Mouse (Mus musculus) kidney, embryonic 15.5 days (tissue): Measurements from ENCODE around the gene Ovca2. TPM values are rescaled to one million over a fixed set of nuclear protein-coding genes. Genes with fewer than 3 reads are reported as not detected.
"Not testable (repeated sequence)": the region's sequence is repeated elsewhere in the genome, so short reads cannot be mapped to it uniquely, and the experiment has no call there.

Experiments used
- ATAC-seq: fragments of 200-750 bp; cut with Nextera tagmentation; replicated peaks from 2 replicates; pipeline ENCODE4 v1.8.0; 2017; ENCODE audit warnings: moderate TSS enrichment; ENCODE audit not compliant: low FRiP score
- H3K27ac ChIP-seq: fragments of 300-500 bp; sonication (generic); 2 replicates; pipeline ENCODE4 v1.5.1; 2015; ENCODE audit warnings: mild to moderate bottlenecking, inconsistent platforms
- H3K27me3 ChIP-seq: fragments of 300-500 bp; sonication (generic); 2 replicates; pipeline ENCODE4 v1.6.1; 2015; ENCODE audit warnings: inconsistent platforms
- H3K36me3 ChIP-seq: fragments of 300-500 bp; sonication (generic); 2 replicates; pipeline ENCODE4 v1.6.1; 2015; ENCODE audit warnings: inconsistent platforms
- H3K4me1 ChIP-seq: fragments of 300-500 bp; sonication (generic); 2 replicates; pipeline ENCODE4 v1.6.1; 2015; ENCODE audit warnings: inconsistent platforms
- H3K4me2 ChIP-seq: fragments of 300-500 bp; sonication (generic); 2 replicates; pipeline ENCODE4 v1.6.1; 2015; ENCODE audit warnings: moderate library complexity, mild to moderate bottlenecking, inconsistent platforms
- H3K4me3 ChIP-seq: fragments of 300-500 bp; sonication (generic); replicated peaks from 2 replicates; pipeline ENCODE4 v1.5.1; 2015; ENCODE audit warnings: mild to moderate bottlenecking, inconsistent platforms
- H3K9ac ChIP-seq: fragments of 300-500 bp; sonication (generic); 2 replicates; pipeline ENCODE4 v1.6.1; 2015; ENCODE audit warnings: mild to moderate bottlenecking, inconsistent platforms
- H3K9me3 ChIP-seq: fragments of 300-500 bp; sonication (generic); replicated peaks from 2 replicates; pipeline ENCODE4 v1.6.1; 2016; ENCODE audit warnings: inconsistent platforms
- WGBS: fragments of 180-500 bp; shearing (Covaris S2); methylation state at CpG from one replicate; pipeline ENCODE4 v1.1.7; 2015; ENCODE audit warnings: mixed read lengths; 5-methylcytosine and 5-hydroxymethylcytosine counted together
- polyA plus RNA-seq: library from polyadenylated mRNA; unstranded; fragments of >200 nt; fragmentation: Nextera tagmentation; extraction: Ambion mirVana; gene quantifications from 2 replicates; pipeline ENCODE4 v1.2.1, GENCODE M21; 2015

Gene Ovca2
- polyA plus RNA-seq, 1 experiment from 2014 or later, result 25.3 TPM

DNA sequence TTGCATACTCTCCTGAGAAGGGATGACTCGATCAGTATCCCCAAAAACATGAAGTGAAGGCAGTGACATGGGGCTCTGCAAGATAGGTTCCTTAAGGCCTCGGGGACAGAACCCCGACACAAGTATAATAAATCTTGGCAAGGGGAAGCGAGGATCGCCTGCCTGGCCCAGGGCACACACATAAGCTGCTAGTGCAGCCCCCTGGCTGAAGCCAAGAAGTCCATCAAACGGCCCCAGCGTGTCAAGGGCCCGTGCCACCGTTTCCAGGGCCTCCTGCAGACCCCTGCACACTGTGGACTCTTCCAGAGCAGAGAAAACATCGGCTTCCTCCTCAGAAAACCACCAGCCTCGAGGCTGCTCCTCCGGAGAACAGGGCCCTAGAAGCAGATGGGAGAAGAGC lies 624 bp downstream of the Ovca2 start:
- H3K4me1 ChIP-seq, result peaks cover 34% of the 10 kb centered on the region
- H3K27ac ChIP-seq, result peak overlapping the region; percentile 92
- 44% methylated on average over 12 of the region's 12 CpGs for WGBS
- H3K4me3 ChIP-seq, result peak overlapping the region; percentile 68
- peaks cover 53% of the 10 kb centered on the region for H3K36me3 ChIP-seq
- ATAC-seq, result no peak
- H3K9me3 ChIP-seq, result no peaks in the 10 kb centered on the region
- H3K4me2 ChIP-seq, result peak overlapping the region; percentile 72
- peak overlapping the region; percentile 58 for H3K9ac ChIP-seq
- peaks cover 7% of the 10 kb centered on the region for H3K27me3 ChIP-seq

DNA sequence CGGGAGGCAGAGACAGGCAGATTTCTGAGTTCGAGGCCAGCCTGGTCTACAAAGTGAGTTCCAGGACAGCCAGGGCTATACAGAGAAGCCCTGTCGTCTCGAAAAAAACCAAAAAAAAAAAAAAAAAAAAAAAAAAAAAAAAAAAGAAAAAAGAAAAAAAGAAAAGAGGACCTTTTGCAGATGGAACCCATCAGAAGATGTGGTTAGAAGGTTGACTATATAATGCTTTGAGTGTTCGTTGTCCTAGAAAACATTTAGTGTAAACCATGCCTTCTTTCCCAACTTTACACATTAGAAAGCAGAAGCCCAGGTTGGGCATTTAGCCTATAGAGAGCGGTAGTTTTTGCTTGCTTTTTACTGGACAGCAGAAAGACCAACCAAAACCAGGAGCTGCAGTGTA lies 4.1 kb downstream of the Ovca2 start:
- not testable (repeated sequence) for ATAC-seq
- H3K4me1 ChIP-seq, result peaks cover 62% of the 10 kb centered on the region

DNA sequence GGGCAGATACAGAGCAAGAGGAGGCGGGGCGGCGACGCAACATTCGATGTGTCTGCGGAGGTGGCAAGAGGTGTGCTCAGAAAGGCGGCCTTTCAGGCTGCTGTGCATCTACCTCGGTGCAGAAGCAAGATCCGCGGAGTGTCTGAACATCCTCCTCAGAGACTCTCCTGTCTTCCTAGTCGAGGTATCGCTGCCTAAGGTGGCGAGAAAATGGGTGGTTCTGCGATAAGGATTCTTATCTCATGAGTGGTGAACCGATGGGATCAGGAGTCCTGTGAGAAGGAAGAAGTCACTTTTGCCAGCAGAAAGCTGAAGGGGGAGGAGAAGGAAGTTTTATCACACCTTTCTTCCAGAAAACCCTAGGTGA lies 4.9 kb downstream of the Ovca2 start:
- Histone ChIP-seq H3K9me3 (no peaks in the 10 kb centered on the region), H3K4me2 (peak overlapping the region; percentile 94), H3K4me3 (peak overlapping the region; percentile 73), H3K36me3 (peaks cover 19% of the 10 kb centered on the region), H3K9ac (0 out of 2 replicates have a peak overlapping the region, but pooled peaks have one; percentile 27), H3K27ac (no peak overlapping the region), H3K27me3 (peaks cover 49% of the 10 kb centered on the region), H3K4me1 (peaks cover 62% of the 10 kb centered on the region)
- no peak for ATAC-seq
- 3% methylated on average over 15 of the region's 15 CpGs for WGBS

More for the DNA sequence above, 4.1 kb downstream of the Ovca2 start:
- Histone ChIP-seq H3K27me3 (peaks cover 42% of the 10 kb centered on the region), H3K36me3 (peaks cover 19% of the 10 kb centered on the region)
- not testable (repeated sequence) for H3K9me3 ChIP-seq, H3K4me2 ChIP-seq, H3K27ac ChIP-seq, H3K9ac ChIP-seq, H3K4me3 ChIP-seq
- 72% methylated on average over 6 of the region's 6 CpGs for WGBS

DNA sequence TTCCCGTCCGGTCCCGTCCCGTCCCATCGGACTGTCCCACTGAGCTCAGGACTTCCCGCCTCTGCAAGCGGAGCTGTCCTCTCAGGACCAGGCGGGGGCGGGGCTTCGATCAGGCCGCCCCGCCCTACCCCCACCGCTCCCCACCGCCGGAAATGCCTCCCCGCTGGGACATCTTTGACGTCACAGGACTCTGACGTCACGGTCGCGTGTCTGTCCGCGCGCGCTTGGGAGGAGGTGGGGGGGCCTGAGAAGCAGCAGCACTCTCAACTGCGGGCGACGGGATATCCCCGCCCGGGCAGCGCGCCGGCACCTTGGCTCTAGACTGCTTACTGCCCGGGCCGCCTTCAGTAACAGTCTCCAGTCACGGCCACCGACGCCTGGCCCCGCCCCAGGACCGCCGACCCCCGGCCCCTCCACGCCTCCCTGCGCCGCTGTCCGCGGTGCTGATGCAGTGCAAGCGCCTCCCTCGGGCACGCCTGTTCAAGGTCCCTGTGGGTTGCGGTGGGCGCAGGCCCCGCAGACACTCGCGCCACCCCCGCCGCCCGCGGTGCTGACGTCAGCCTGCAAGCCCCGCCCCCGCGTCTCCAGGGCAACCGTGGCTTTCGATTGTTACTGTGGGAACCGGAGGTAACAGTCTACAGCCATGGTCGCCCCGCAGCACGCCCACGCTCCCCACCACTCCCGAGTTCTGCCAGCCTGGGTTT lies 5.4 kb downstream of the Ovca2 start:
- WGBS, result under 1% methylated on average over 71 of the region's 71 CpGs
- Histone ChIP-seq H3K4me2 (peak overlapping the region; percentile 94), H3K27me3 (peaks cover 55% of the 10 kb centered on the region), H3K36me3 (peaks cover 19% of the 10 kb centered on the region), H3K4me1 (peaks cover 67% of the 10 kb centered on the region), H3K4me3 (peak overlapping the region; percentile 73), H3K9me3 (no peaks in the 10 kb centered on the region), H3K9ac (peak overlapping the region; percentile 27; the same call in 1 of the 2 replicates), H3K27ac (no peak overlapping the region)
- peak; percentile 71 for ATAC-seq

- Histone ChIP-seq H3K4me1 (peaks cover 67% of the 10 kb centered on the region), H3K9ac (0 out of 2 replicates have a peak overlapping the region, but pooled peaks have one; percentile 27)
- ATAC-seq, result no peak
These were observed 6.2 kb downstream of the Ovca2 start for GRCm38 (mm10) chr11:75172151-75173094.

DNA sequence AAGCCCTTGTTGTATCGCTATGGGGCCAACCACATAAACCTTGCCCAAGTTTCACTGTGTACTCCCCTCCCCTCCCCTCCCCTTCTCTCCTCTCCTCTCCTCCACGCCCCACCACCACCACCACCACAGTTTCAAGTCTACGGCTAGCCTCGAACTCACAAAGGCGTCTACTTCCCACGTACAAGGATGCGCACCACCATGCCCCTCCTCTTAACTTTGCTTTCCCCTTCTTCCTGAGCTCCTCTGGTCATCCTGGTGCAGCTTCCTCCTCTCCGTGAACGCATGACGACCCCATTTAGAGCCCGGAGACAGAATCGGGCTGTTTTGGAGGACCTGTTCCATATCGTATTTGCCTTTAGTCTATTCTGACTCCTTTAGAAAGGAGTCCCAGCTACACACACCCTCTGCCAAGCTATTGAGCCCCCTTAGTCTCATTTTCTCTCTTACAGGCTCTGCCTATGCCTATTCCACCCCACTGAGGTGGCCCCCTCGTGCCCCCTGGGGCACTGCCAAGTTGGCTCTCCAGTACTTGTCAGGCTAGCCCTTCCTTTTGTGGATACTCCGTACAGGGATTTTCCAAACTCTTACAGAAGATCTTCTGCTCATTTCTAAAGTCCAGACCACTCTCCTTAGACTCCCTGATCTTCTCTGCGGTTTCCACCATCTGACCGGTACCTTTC lies 7.3 kb downstream of the Ovca2 start:
- Histone ChIP-seq H3K4me1 (peaks cover 78% of the 10 kb centered on the region), H3K9ac (no peak overlapping the region), H3K4me2 (peak overlapping the region; percentile 94), H3K36me3 (peaks cover 5% of the 10 kb centered on the region), H3K27ac (no peak overlapping the region), H3K4me3 (peak overlapping the region; percentile 73), H3K27me3 (peaks cover 74% of the 10 kb centered on the region), H3K9me3 (no peaks in the 10 kb centered on the region)
- 12% methylated on average over 17 of the region's 17 CpGs for WGBS
- no peak for ATAC-seq

More at GRCm38 (mm10) chr11:75172151-75173094, 6.2 kb downstream of the Ovca2 start:
- Histone ChIP-seq H3K4me3 (peak overlapping the region; percentile 73), H3K9me3 (no peaks in the 10 kb centered on the region), H3K27ac (no peak overlapping the region), H3K27me3 (peaks cover 63% of the 10 kb centered on the region), H3K4me2 (peak overlapping the region; percentile 94), H3K36me3 (peaks cover 13% of the 10 kb centered on the region)
- under 1% methylated on average over 75 of the region's 75 CpGs for whole genome bisulfite sequencing

GRCm38 (mm10) chr11:75170136-75170751 lies 8.4 kb downstream of the Ovca2 start:
- WGBS, result 0% methylated on average over 38 of the region's 38 CpGs
- 0 out of 2 replicates have a peak overlapping the region, but pooled peaks have one; percentile 2 for H3K9ac ChIP-seq

GRCm38 (mm10) chr11:75169405-75170080 lies 9.1 kb downstream of the Ovca2 start, which contains the start of gene Hic1:
Gene Hic1 (minus strand): TSS chr11:75169519.
- H3K9me3 ChIP-seq, result no peaks in the 10 kb centered on the region
- H3K4me2 ChIP-seq, result peak within 1 kb of the TSS; percentile 94
- ATAC-seq, result no peak
- H3K9ac ChIP-seq, result peak within 1 kb of the TSS; percentile 67
- peaks cover 16% of the 10 kb centered on the region for H3K36me3 ChIP-seq
- WGBS, result 5% methylated on average over 23 of the region's 23 CpGs
- peaks cover 92% of the 10 kb centered on the region for H3K27me3 ChIP-seq
- H3K4me3 ChIP-seq, result peak within 1 kb of the TSS; percentile 72
- peak within 1 kb of the TSS; percentile 95 for H3K27ac ChIP-seq
- H3K4me1 ChIP-seq, result peaks cover 96% of the 10 kb centered on the region

More at GRCm38 (mm10) chr11:75170136-75170751, 8.4 kb downstream of the Ovca2 start:
- peak; percentile 41 for ATAC-seq
- H3K27ac ChIP-seq, result peak overlapping the region; percentile 95
- H3K4me1 ChIP-seq, result peaks cover 89% of the 10 kb centered on the region
- no peaks in the 10 kb centered on the region for H3K9me3 ChIP-seq
- peaks cover 85% of the 10 kb centered on the region for H3K27me3 ChIP-seq
- H3K4me2 ChIP-seq, result peak overlapping the region; percentile 94
- H3K36me3 ChIP-seq, result peaks cover 13% of the 10 kb centered on the region
- peak overlapping the region; percentile 72 for H3K4me3 ChIP-seq

DNA sequence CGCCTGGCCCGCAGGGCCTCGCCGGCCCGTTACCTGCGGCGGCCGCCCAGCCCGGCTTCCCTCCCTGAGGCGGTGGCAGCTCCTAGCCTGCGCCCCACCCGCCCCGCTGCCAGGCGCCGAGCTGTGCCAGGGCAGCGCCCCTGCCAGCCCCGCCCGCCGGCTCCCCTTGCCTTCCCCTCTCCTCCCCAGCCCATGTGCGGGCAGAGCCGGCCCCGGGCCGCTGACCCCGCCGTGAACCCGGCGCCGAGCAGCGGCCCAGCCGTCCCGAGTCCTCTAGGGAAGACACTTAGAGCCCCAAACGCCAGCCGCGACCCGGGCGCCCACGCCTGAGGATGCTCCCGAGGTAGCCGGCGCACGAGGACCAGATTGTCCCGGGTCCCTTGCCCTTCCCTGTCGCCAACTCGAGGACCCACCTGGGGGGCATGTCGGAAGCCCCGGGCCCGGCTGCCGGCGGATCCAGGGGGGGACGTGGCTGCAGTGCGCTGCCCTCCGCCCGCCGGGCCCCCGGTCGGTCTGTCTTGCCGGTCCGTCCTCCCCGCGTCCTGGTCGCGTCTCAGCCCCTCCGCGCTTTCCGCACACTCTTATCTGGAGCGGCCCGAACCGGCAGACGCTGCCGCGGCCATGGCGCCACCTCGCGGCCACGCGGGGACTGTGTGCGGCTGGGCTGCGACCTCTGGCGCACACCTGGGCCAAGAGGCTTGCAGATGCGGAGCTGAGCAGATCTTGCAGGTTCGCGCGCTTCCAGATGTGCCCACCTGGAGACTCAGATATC lies 9.9 kb downstream of the Ovca2 start:
- ATAC-seq, result 0 out of 2 replicates have a peak, but pooled peaks have one; percentile 23
- H3K4me3 ChIP-seq, result peak overlapping the region; percentile 72
- no peaks in the 10 kb centered on the region for H3K9me3 ChIP-seq
- H3K4me1 ChIP-seq, result peaks cover 91% of the 10 kb centered on the region
- WGBS, result under 1% methylated on average over 83 of the region's 83 CpGs
- peak overlapping the region; percentile 67 for H3K9ac ChIP-seq
- H3K27ac ChIP-seq, result peak overlapping the region; percentile 95
- H3K27me3 ChIP-seq, result peaks cover 100% of the 10 kb centered on the region
- H3K4me2 ChIP-seq, result peak overlapping the region; percentile 94
- H3K36me3 ChIP-seq, result peaks cover 23% of the 10 kb centered on the region
